Mouse (Mus musculus): Measurements from ENCODE around the gene Raver1.

Gene Raver1

GRCm38 (mm10) chr9:21091707-21092320, at the start of gene Raver1, which contains the start of gene Gm38431:
Gene Raver1 (minus strand): TSS chr9:21092008.
Gene Gm38431 (minus strand): TSS chr9:21091997.
- DNase-seq (ENCODE audit: inconsistent age in 2 of 2, low spot score in 1 of 2), result peak; percentile 98 to 99

GRCm38 (mm10) chr9:21138386-21138785, 46.6 kb upstream of the Raver1 start:
- DNase-seq (ENCODE audit: inconsistent age in 2 of 2, low spot score in 1 of 2), result peak in 1 of 2 experiments; percentile 72

- peak; percentile 50 to 87 for DNase-seq (ENCODE audit: inconsistent age in 2 of 2, low spot score in 1 of 2)
These were observed 45.4 kb upstream of the Raver1 start for GRCm38 (mm10) chr9:21137229-21137628.

- DNase-seq (ENCODE audit: inconsistent age in 2 of 2, low spot score in 1 of 2), result peak in 1 of 2 experiments; percentile 40
These were observed 44.6 kb upstream of the Raver1 start for GRCm38 (mm10) chr9:21136401-21136800.

GRCm38 (mm10) chr9:21135941-21136381, 44.2 kb upstream of the Raver1 start:
- no peak for DNase-seq (ENCODE audit: inconsistent age in 2 of 2, low spot score in 1 of 2)

GRCm38 (mm10) chr9:21135329-21135890, 43.6 kb upstream of the Raver1 start:
- no peak for DNase-seq (ENCODE audit: inconsistent age in 2 of 2, low spot score in 1 of 2)

GRCm38 (mm10) chr9:21134595-21135328, 43.0 kb upstream of the Raver1 start:
- DNase-seq (ENCODE audit: inconsistent age in 2 of 2, low spot score in 1 of 2), result peak; percentile 51 to 76

- peak in 1 of 2 experiments; percentile 26 for DNase-seq (ENCODE audit: inconsistent age in 2 of 2, low spot score in 1 of 2)
These were observed 41.4 kb upstream of the Raver1 start for GRCm38 (mm10) chr9:21133064-21133707.

- DNase-seq (ENCODE audit: inconsistent age in 2 of 2, low spot score in 1 of 2), result no peak
These were observed 40.4 kb upstream of the Raver1 start for GRCm38 (mm10) chr9:21132102-21132775.

- DNase-seq (ENCODE audit: inconsistent age in 2 of 2, low spot score in 1 of 2), result peak; percentile 95 to 97
These were observed 39.5 kb upstream of the Raver1 start, which contains the start of gene Tyk2 for GRCm38 (mm10) chr9:21131059-21131956. Gene Tyk2 (minus strand): TSS chr9:21131243.

- no peak for DNase-seq (ENCODE audit: inconsistent age in 2 of 2, low spot score in 1 of 2)
These were observed 34.4 kb upstream of the Raver1 start for GRCm38 (mm10) chr9:21126259-21126627.

GRCm38 (mm10) chr9:21125502-21126258, 33.9 kb upstream of the Raver1 start:
- DNase-seq (ENCODE audit: inconsistent age in 2 of 2, low spot score in 1 of 2), result peak in 1 of 2 experiments; percentile 23

- DNase-seq (ENCODE audit: inconsistent age in 2 of 2, low spot score in 1 of 2), result no peak
These were observed 33.0 kb upstream of the Raver1 start for GRCm38 (mm10) chr9:21124837-21125236.

- no peak for DNase-seq (ENCODE audit: inconsistent age in 2 of 2, low spot score in 1 of 2)
These were observed 29.7 kb upstream of the Raver1 start for GRCm38 (mm10) chr9:21121483-21121882.

GRCm38 (mm10) chr9:21117073-21117472, 25.3 kb upstream of the Raver1 start:
- DNase-seq (ENCODE audit: inconsistent age in 2 of 2, low spot score in 1 of 2), result no peak

GRCm38 (mm10) chr9:21115105-21115504, 23.3 kb upstream of the Raver1 start:
- DNase-seq (ENCODE audit: inconsistent age in 2 of 2, low spot score in 1 of 2), result no peak

- no peak for DNase-seq (ENCODE audit: inconsistent age in 2 of 2, low spot score in 1 of 2)
These were observed 22.4 kb upstream of the Raver1 start for GRCm38 (mm10) chr9:21114190-21114589.

GRCm38 (mm10) chr9:21113751-21114150, 21.9 kb upstream of the Raver1 start:
- DNase-seq (ENCODE audit: inconsistent age in 2 of 2, low spot score in 1 of 2), result no peak

- DNase-seq (ENCODE audit: inconsistent age in 2 of 2, low spot score in 1 of 2), result no peak
These were observed 15.9 kb upstream of the Raver1 start for GRCm38 (mm10) chr9:21107607-21108237.

All from adrenal gland, adult (tissue).